Mouse (Mus musculus) E14TG2a.4 (cell line): ENCODE measurements at regions not wholly inside any gene's neighbourhood (a gene's known extent, or its start where the extent isn't known, plus 50 kb on each side); places are given as distances from the start of the nearest gene placed in this dataset.

Experiments used
- H3K27me3 ChIP-seq: 2 replicates; pipeline ENCODE4 v1.6.1; 2014; ENCODE audit warnings: low read length, control low read depth; ENCODE audit not compliant: insufficient read depth
- H3K36me3 ChIP-seq: 2 replicates; pipeline ENCODE4 v1.6.1; 2014; ENCODE audit warnings: low read length, control low read depth; ENCODE audit not compliant: insufficient read depth
- H3K4me1 ChIP-seq: replicated peaks from 2 replicates; pipeline ENCODE4 v1.6.1; 2014; ENCODE audit warnings: low read depth, low read length, control low read depth
- H3K4me3 ChIP-seq: replicated peaks from 2 replicates; pipeline ENCODE4 v1.5.1; 2014; ENCODE audit warnings: mild to moderate bottlenecking, low read length
- H3K9me3 ChIP-seq: 2 replicates; pipeline ENCODE4 v1.6.1; 2014; ENCODE audit warnings: low read length, control low read depth
- CTCF ChIP-seq: conservative IDR thresholded peaks from 2 replicates; pipeline ENCODE4 v1.5.1; 2014; ENCODE audit warnings: low read length
- NANOG ChIP-seq: IDR thresholded peaks from 2 replicates; pipeline ENCODE4 v1.6.1; 2014; ENCODE audit warnings: borderline replicate concordance, low read length, mixed read lengths
- POU5F1 ChIP-seq: IDR thresholded peaks from 2 replicates; pipeline ENCODE4 v1.6.1; 2014; ENCODE audit warnings: low read length, borderline replicate concordance

DNA sequence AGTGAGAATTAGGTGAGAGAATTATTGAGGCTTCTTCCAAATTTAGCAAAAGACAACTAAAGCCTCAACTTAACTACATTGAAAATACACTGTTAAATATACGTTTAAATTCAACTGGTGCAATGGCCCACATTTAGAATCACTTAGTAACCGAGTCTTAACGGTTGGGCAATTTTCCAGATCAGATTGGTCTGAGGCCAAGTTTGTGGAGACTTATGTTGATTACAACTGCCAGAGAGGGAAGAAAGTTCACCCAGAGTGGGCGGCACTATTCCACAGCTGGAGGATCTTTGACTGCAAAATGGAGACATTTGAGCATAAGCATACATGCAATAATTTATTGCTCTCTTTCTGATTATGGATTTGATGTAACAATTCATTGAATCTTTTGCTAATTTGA is 146.5 kb upstream of the Tprg start:
- no peaks in the 10 kb centered on the region for H3K4me1 ChIP-seq
- H3K9me3 ChIP-seq: no peaks in the 10 kb centered on the region
- no peak overlapping the region for H3K4me3 ChIP-seq
- no peaks in the 10 kb centered on the region for H3K27me3 ChIP-seq
- TF ChIP-seq CTCF (no peak), NANOG (no peak), POU5F1 (no peak)
- H3K36me3 ChIP-seq: no peaks in the 10 kb centered on the region

DNA sequence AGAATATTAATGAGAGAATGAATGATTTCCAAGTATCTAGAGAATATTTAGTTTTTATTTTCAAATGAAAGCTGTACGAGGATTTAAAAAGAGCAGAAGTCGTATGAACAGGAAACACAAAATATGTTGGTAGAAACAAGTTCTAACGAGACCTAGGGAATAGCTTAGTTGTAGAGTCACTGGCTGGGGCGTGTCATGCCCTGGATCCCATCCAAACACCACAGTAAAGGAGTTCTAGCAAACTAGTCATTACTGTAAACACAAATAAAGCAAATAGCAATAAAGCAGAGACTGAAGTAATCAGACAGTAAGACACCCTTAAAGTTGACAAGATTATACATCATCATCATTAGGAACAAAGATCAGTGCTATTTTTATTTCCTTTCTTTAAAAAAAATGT is 139.1 kb upstream of the Tprg start:
- Histone ChIP-seq H3K9me3 (no peaks in the 10 kb centered on the region), H3K27me3 (no peaks in the 10 kb centered on the region), H3K4me1 (no peaks in the 10 kb centered on the region), H3K4me3 (no peak overlapping the region), H3K36me3 (no peaks in the 10 kb centered on the region)
- no peak for TF ChIP-seq CTCF
- no peak for TF ChIP-seq NANOG
- no peak for TF ChIP-seq POU5F1

DNA sequence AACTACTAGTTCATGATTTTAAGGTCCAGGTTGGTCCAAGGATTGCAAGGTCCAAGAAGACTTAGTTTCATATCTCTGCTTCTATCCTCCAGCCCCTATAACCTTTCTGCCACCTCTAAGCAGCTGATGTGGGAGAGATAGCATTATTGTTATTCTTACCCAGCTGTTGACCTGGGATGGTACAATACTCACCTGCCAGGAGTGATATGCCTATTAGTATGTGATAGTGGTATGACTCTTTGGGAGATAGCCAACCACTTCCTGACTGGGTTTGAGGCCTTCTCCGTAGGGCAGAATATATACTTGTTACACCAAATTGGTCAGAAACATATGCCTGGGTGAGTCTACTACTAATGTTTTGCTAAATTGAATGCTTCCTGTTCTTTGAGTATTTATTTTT is 137.4 kb upstream of the Tprg start:
- TF ChIP-seq POU5F1 (no peak), NANOG (no peak)
- no peaks in the 10 kb centered on the region for H3K27me3 ChIP-seq

DNA sequence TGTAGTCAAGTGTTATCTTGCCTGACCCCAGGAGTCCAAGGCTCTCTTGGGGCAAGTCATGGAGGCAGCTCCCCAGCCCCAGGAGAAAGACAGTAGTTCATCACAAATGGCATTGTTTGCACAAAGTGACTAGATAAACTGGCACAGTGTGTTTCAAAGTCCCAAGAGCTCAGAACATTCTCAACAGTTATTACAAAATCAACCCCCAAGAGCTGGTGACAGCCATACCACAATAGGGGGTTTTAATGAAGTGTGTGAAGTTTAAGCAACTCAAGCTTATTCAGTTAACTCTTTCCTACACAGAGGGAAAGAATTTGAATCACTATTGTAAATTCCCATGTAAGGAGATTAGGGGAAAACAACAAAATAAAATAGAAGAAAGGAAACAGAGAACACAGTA is 109.7 kb upstream of the Tprg start:
- H3K9me3 ChIP-seq: no peaks in the 10 kb centered on the region
- no peak overlapping the region for H3K4me3 ChIP-seq
- TF ChIP-seq POU5F1: no peak
- TF ChIP-seq NANOG: no peak
- no peak for TF ChIP-seq CTCF
- H3K36me3 ChIP-seq: no peaks in the 10 kb centered on the region
- H3K4me1 ChIP-seq: no peaks in the 10 kb centered on the region
- no peaks in the 10 kb centered on the region for H3K27me3 ChIP-seq

More for the DNA sequence above, 137.4 kb upstream of the Tprg start:
- no peaks in the 10 kb centered on the region for H3K4me1 ChIP-seq
- H3K4me3 ChIP-seq: no peak overlapping the region
- H3K36me3 ChIP-seq: no peaks in the 10 kb centered on the region
- no peaks in the 10 kb centered on the region for H3K9me3 ChIP-seq

DNA sequence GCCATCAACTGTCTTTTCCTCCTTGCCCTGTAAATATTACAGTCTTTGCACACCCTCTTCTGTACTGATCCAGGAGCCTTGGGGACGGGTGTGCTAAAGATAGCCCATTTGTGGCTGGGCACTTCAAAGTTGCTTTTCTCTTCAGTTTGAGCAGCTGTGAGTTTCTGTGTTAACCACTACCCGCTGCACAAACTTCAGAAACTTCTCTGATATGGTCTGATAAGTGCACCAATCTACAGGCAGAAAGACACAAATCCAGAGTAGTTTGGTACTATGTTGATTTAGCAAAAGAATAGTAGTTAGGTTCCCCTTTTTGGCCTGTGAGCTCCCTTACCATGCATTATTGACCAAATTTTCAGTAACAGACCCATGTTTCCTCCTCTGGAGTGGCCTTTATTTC is 108.6 kb upstream of the Tprg start:
- Histone ChIP-seq H3K27me3 (no peaks in the 10 kb centered on the region), H3K9me3 (no peaks in the 10 kb centered on the region), H3K4me1 (no peaks in the 10 kb centered on the region), H3K36me3 (no peaks in the 10 kb centered on the region), H3K4me3 (no peak overlapping the region)
- TF ChIP-seq POU5F1: no peak
- TF ChIP-seq CTCF: no peak
- TF ChIP-seq NANOG: no peak

DNA sequence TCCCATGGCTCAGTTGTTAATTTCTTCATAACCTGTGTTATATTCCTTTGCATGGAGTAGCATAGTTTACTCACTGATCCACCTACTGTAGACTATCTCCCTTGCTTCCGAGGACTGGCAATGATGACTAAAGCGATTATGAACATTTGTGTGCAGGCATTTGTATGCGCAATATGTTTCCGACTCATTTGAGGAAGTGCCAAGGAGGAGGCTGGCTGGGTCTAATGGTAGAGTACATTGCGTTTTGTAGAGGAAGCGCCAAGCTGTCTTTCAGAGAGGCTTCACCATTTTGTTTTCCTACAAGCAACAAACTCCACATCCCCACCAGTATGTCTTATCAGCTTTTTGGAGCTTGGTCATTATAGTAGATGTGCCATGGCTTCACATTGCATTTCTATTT is 104.7 kb upstream of the Tprg start:
- H3K9me3 ChIP-seq: no peaks in the 10 kb centered on the region
- H3K27me3 ChIP-seq: no peaks in the 10 kb centered on the region
- TF ChIP-seq NANOG (no peak), POU5F1 (no peak), CTCF (no peak)
- H3K4me3 ChIP-seq: no peak overlapping the region
- no peaks in the 10 kb centered on the region for H3K36me3 ChIP-seq
- no peaks in the 10 kb centered on the region for H3K4me1 ChIP-seq

DNA sequence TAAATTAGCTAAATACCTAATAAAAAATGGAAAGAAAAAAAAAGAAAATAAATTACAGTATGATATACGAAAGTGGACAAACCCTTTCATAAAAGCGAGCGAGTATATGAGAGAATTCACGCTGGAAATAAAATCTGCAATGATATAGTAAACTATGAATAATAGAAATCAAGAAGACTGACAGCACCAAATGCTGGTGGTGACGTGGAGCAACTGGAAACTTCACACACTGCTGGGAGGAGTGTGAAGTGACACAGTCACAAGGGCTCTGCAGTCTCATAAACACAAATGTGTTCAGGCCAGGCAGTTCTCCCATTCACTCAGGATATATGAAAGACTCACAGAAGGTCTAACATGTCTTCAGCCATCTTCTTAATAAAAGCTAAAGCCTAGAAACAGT is 89.5 kb upstream of the Tprg start:
- H3K4me1 ChIP-seq: no peaks in the 10 kb centered on the region
- TF ChIP-seq CTCF (no peak), POU5F1 (no peak), NANOG (no peak)
- H3K36me3 ChIP-seq: no peaks in the 10 kb centered on the region
- no peaks in the 10 kb centered on the region for H3K27me3 ChIP-seq
- H3K9me3 ChIP-seq: no peaks in the 10 kb centered on the region
- no peak overlapping the region for H3K4me3 ChIP-seq

DNA sequence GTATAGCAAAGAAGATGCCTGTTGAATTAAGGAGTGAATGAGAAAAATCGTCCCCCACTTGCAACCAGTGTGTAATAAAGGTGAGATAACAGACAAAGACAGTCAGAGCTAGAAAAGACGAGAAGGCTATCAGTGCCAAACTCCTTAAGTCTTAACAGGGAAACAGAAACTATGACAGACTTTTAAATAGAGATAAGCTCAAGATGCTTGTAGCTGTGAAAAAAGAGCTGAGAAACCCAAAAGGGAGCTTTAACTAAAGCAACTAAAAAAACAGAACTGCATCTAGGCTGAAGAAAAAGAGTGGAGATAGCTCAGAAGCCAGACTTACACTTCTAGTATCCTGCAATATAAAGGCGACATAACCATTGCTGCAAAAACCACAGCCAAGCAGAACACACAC is 87.8 kb upstream of the Tprg start:
- Histone ChIP-seq H3K9me3 (no peaks in the 10 kb centered on the region), H3K4me1 (no peaks in the 10 kb centered on the region), H3K27me3 (no peaks in the 10 kb centered on the region)

DNA sequence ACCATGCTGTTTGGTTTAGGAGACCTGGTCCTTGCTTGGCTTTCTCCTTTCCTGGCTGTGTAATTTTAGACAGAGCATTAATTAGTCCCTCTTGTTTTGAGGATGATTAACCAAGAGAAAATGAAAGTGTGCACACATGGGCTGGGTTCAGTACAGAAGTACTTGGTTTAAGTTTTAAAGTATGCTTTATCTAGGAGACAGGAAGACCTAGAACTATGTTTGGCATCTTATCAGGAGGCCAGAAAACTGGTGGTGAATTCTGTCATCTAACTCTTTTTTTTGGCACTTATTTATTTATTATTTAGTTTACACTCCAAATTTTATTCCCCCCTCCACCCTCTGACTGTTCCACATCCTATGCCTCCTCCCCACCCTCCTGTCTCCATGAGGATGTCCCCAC is 86.6 kb upstream of the Tprg start:
- TF ChIP-seq CTCF: no peak
- TF ChIP-seq POU5F1: no peak
- no peak for TF ChIP-seq NANOG

More for the DNA sequence above, 87.8 kb upstream of the Tprg start:
- TF ChIP-seq NANOG: no peak
- no peak for TF ChIP-seq CTCF
- TF ChIP-seq POU5F1: no peak
- Histone ChIP-seq H3K4me3 (no peak overlapping the region), H3K36me3 (no peaks in the 10 kb centered on the region)

More for the DNA sequence above, 86.6 kb upstream of the Tprg start:
- no peaks in the 10 kb centered on the region for H3K36me3 ChIP-seq
- H3K4me3 ChIP-seq: no peak overlapping the region
- no peaks in the 10 kb centered on the region for H3K27me3 ChIP-seq
- H3K4me1 ChIP-seq: no peaks in the 10 kb centered on the region
- H3K9me3 ChIP-seq: no peaks in the 10 kb centered on the region
